Mouse (Mus musculus): ENCODE data around the gene Fbxl12.
"Not testable (repeated sequence)": the region's sequence is repeated elsewhere in the genome, so short reads cannot be mapped to it uniquely, and the experiment has no call there.

Gene Fbxl12

DNA sequence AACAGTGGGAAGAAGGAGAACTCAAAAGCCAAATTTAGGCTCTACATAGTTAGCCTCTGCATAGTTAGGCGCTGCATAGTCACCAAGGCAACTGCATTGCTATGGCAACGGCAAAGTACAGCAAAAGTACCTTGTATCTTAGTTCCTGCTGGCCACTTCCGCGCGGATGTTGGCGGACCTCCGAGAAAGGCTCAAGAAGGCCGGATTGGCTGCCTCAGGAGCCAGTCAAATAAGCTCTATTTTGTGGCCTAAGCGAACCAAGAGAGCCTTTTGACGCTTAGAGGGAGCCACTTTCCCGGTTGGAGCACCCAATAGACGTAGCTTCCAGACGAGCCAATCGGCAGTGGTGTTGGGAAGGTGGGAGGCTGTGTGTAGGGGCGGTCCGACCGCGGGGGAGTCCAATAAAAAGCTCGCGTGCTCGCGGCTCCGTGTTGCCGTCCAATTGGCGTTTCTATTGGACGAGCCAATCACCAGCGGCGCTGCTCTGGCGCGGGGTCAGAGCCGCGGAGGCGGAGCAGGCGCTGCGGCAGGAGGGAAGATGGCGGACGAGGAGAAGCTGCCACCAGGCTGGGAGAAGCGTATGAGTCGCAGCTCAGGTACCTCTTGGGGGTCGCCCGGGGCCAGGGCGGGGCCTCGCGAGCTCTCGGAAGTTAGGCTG, 7.2 kb upstream of the Fbxl12 start, which contains the start of gene Pin1:
Gene Pin1, plus strand, starts transcription at position 494 of the 658 bp plus-strand sequence.
- peak; percentile 98 for DNase-seq (ENCODE audit: low spot score)

GRCm38 (mm10) chr9:20645121-20645520, 554 bp upstream of the Fbxl12 start:
- DNase-seq (ENCODE audit: low spot score): peak; percentile 33

GRCm38 (mm10) chr9:20643781-20644180, 786 bp downstream of the Fbxl12 start:
- DNase-seq (ENCODE audit: low spot score): no peak

- peak; percentile 97 for DNase-seq (ENCODE audit: low spot score)
Observed at GRCm38 (mm10) chr9:20642896-20643466, 1.6 kb downstream of the Fbxl12 start.

DNA sequence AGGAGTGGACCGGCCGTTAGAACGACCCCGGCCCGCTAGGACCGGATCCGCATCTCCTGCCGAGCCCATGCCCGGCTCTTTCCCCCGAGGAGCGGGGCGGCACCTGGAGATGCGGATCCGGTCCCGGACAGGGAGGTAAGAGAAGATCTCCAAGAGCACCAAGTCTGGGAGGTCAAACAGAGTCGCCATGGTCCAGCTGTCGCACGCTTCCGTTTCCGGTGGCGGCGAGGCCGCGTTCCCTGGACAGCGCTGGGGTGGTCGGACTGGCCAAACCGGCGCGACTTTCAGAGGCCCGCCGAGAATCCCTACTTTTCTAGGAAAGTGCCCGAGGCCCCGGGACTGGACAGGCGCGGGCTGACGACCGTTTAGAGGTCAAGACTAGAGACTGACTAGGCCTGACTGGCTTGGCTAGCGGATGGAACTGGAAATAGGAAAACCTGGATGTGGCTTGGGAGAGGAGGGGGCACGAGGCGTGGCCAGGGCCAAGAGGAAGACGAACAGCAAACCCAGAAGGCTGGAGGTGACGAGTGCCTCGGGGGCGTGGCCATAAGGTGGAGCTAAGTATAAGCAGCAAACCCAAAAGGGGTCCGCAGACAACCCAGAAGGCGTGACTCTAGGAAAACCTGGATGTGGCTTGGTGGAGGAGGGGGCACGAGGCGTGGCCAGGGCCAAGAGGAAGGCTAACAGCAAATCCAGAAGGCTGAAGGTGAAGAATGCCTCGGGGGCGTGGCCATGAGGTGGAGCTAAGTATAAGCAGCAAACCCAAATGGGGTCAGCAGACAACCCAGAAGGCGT, 2.3 kb downstream of the Fbxl12 start, which contains the start of gene Ubl5:
Gene Ubl5, plus strand, starts transcription at position 778 of the 795 bp plus-strand sequence.
- peak; percentile 99 for DNase-seq (ENCODE audit: low spot score)

DNA sequence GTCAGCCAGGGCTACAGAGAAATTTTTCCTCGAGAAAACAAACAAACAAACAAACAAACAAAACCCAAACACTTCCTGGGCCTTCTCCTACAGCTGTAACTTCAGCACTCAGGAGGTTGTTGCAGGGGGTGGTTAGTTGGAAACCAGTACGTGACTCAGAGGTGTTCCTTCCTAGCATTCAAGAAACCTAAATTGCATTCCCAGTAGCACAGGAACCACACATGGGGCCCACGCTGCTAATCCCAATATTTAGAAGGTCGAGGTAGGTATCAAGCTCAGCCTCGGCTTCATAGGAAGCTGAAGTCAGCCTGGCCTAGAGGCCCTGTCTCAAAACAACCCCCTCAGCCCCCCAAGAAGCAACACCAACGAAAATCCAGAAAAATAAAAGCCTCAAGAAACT, 3.1 kb downstream of the Fbxl12 start:
- no peak for DNase-seq (ENCODE audit: low spot score)

- no peak for DNase-seq (ENCODE audit: low spot score)
Observed at GRCm38 (mm10) chr9:20639486-20639885, 5.1 kb downstream of the Fbxl12 start.

DNA sequence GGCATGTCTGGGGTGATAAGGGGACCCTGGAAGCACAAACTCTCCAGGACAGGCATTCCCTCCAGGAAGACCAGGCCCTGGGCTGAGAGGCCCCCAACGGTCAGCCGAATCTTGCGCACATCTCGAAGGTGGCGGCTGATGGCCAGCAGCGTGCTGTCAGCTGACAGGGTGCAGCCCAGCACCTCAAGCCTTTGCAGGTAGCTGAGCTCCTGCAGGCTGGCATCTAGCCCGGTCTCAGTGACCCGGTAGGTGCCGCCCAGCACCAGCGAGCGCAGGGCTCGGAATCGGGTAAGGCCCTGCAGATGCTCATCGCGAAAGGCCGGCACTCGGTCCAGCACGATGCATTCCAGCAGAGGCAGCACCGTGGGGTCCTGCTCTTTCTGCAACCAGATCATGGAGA, 6.0 kb downstream of the Fbxl12 start:
- no peak for DNase-seq (ENCODE audit: low spot score)

- DNase-seq (ENCODE audit: low spot score): no peak
Observed at GRCm38 (mm10) chr9:20636790-20637189, 7.8 kb downstream of the Fbxl12 start.

DNA sequence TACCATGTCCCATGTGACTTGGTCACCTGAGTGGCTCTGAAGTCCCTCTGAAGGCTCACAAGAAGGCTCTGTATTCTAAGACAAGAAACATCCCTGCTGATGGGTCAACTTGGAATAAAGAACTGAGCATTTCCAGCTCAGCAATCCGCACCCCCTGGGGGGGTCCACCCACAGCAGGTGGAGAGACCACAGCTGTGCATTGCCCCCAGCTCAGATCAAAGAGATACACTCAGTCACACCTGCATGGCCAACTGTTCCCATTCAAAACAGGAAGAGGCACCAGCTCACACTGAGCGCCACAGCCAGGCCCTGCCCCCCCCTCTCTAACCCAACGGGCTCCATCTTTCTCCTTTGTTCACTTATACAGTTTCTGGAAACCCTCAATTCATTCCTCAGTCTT, 8.3 kb downstream of the Fbxl12 start:
- DNase-seq (ENCODE audit: low spot score): no peak

DNA sequence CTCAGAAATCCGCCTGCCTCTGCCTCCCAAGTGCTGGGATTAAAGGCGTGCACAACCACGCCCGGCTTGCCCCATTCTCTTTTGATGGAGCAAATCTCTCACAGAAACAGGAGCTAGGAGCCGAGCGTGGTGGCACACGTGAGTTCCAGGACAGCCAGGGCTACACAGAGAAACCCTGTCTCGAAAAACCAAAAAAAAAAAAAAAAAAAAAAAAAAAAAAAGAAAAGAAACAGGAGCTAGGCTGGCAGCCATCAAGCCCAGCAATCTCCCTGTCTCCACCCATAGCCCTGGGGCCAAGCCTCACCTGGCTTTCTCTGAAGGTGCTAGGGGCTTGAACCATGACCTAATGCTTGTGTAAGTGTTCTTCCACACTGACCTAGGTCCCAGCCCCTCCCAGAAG, 8.9 kb downstream of the Fbxl12 start:
- not testable (repeated sequence) for DNase-seq (ENCODE audit: low spot score)

DNA sequence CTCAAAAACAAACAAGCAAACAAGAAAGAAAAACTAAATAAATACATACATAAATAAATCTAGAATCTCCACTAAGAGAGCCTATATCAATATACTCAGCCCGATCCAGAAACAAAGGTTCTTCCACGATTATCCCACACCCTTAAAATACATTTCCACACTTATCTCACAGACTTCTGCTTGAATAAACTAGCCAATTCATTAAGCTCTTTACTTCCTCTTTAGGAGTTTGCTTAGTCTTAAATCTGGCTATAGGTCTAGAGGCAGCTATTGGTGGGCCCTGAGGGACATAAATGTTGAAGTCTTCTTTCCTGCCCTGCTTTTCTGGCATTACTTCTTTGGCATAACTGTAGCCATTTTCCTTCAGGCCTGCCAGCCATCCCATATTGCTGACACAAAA, 13.2 kb downstream of the Fbxl12 start:
- DNase-seq (ENCODE audit: low spot score): no peak

DNA sequence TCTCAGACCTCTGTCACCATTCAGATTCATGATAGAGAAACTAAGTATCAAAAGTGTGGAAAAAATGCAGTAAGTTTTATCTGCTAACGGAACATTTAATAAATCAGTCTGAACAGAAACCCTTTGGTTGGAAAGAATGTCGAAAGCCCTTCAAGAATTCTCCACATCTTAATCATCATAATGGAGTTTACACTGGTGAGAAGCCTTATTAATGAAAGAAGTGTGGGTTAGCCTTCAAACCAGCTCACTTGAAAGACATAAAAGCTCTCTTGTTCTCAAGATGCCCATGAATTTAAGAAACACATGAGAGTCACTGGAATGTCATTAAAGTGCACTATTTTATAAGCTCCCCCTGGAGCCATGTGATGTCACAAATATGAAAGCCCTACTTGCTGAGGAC, 27.9 kb downstream of the Fbxl12 start:
- DNase-seq (ENCODE audit: low spot score): no peak

DNA sequence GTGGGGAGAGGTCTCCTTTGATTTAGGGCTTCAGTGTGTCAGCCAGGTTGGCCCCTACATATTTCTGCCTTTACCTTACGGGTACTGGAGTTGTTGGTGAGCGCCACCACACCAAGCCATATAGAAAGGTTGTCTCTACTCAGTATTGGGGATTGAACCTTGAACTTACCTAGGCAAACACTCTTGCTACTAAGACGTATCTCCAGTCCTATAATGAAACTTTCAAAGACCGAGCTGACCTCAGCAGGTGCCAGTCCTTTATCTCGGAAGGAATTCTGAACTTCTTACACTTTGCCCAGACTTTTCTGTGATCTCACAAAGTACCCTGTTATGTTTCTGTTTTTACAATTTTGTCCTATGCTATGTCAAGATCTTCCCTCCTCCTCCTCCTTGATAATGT, 32.6 kb downstream of the Fbxl12 start:
- DNase-seq (ENCODE audit: low spot score): no peak

GRCm38 (mm10) chr9:20609831-20610464, 34.6 kb downstream of the Fbxl12 start:
- DNase-seq (ENCODE audit: low spot score): no peak

GRCm38 (mm10) chr9:20607100-20607974, 37.2 kb downstream of the Fbxl12 start:
- DNase-seq (ENCODE audit: low spot score): peak; percentile 96

GRCm38 (mm10) chr9:20606269-20606668, 38.3 kb downstream of the Fbxl12 start:
- DNase-seq (ENCODE audit: low spot score): no peak

- no peak for DNase-seq (ENCODE audit: low spot score)
Observed at GRCm38 (mm10) chr9:20601270-20601669, 43.3 kb downstream of the Fbxl12 start.

GRCm38 (mm10) chr9:20581175-20581634, 63.4 kb downstream of the Fbxl12 start, which contains the start of gene Zfp846:
Zfp846 (plus strand) TSS chr9:20581291.
- DNase-seq (ENCODE audit: low spot score): peak; percentile 98

GRCm38 (mm10) chr9:20576591-20576990, 68.0 kb downstream of the Fbxl12 start:
- DNase-seq (ENCODE audit: low spot score): no peak

DNA sequence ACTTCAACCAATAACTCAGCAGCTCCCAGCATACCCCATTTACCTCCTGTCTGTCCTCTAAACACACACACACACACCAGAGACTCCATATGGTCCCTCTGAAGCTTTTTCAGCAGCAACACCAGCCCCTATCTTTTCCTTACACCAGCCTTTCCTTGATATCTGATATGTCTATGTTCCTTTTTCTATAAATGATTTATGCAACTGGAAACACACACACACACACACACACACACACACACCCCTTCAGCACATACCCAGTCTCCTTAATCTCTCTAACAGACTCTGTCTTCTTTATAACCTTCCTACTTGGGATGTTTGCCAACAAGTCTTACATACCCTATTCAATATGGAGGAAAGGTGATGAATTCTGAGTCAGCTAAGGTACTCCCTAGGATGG, 73.5 kb downstream of the Fbxl12 start:
- DNase-seq (ENCODE audit: low spot score): no peak
